Mouse (Mus musculus) hindbrain, postnatal 0 days (tissue): ENCODE data around the gene Kalrn. TPM values are rescaled to one million over a fixed set of nuclear protein-coding genes. Genes with fewer than 3 reads are reported as not detected.
A peak's percentile ranks its signal among the peaks of the same experiment; 100 is the strongest.

Experiments
- ATAC-seq: fragments of 200-750 bp; cut with Nextera tagmentation; 2 replicates; pipeline ENCODE4 v1.8.0; 2017; ENCODE audit warnings: mild to moderate bottlenecking, moderate TSS enrichment, moderate library complexity
- DNase-seq: peaks from one replicate; pipeline ENCODE4 v3.0.0-alpha.2; 2015; ENCODE audit warnings: low spot score
- H3K27ac ChIP-seq: fragments of 300-500 bp; sonication (generic); 2 replicates; pipeline ENCODE4 v1.5.1; 2014; ENCODE audit warnings: mild to moderate bottlenecking
- H3K27me3 ChIP-seq: fragments of 300-500 bp; sonication (generic); 2 replicates; pipeline ENCODE4 v1.6.1; 2014; ENCODE audit warnings: low read length, mixed read lengths; ENCODE audit not compliant: insufficient read depth
- H3K36me3 ChIP-seq: fragments of 300-500 bp; sonication (generic); 2 replicates; pipeline ENCODE4 v1.6.1; 2014; ENCODE audit warnings: low read length, mixed read lengths; ENCODE audit not compliant: insufficient read depth
- H3K4me1 ChIP-seq: fragments of 300-500 bp; sonication (generic); 2 replicates; pipeline ENCODE4 v1.6.1; 2014; ENCODE audit warnings: antibody characterized with exemption, low read length, mixed read lengths; ENCODE audit not compliant: insufficient read depth
- H3K4me2 ChIP-seq: fragments of 300-500 bp; sonication (generic); 2 replicates; pipeline ENCODE4 v1.6.1; 2014; ENCODE audit warnings: low read depth, mild to moderate bottlenecking, low read length, moderate library complexity, mixed read lengths
- H3K4me3 ChIP-seq: fragments of 300-500 bp; sonication (generic); 2 replicates; pipeline ENCODE4 v1.5.1; 2014; ENCODE audit warnings: low read length
- H3K9ac ChIP-seq: fragments of 300-500 bp; sonication (generic); replicated peaks from 2 replicates; pipeline ENCODE4 v1.6.1; 2014; ENCODE audit warnings: mild to moderate bottlenecking, low read length, moderate library complexity, mixed read lengths
- H3K9me3 ChIP-seq: fragments of 300-500 bp; sonication (generic); 2 replicates; pipeline ENCODE4 v1.6.1; 2016; ENCODE audit warnings: low read length, mixed read lengths
- CTCF ChIP-seq: IDR thresholded peaks from 2 replicates; pipeline ENCODE4 v1.5.1; 2016; ENCODE audit warnings: antibody characterized with exemption, control low read depth, low read depth
- WGBS: fragments of 180-500 bp; shearing (Covaris S2); extraction: QIAGEN DNeasy Blood & Tissue Kit; methylation state at CpG from one replicate; pipeline ENCODE4 v1.1.7; 2014; 5-methylcytosine and 5-hydroxymethylcytosine counted together
- polyA plus RNA-seq: library from polyadenylated mRNA; unstranded; fragments of >200 nt; fragmentation: Nextera tagmentation; extraction: Ambion mirVana; gene quantifications from 2 replicates; pipeline ENCODE4 v1.2.1, GENCODE M21; 2015
- total RNA-seq: library from RNA; depleted of rRNA; stranded (reverse); fragments of >200 nt; gene quantifications from 2 replicates; pipeline ENCODE4 v1.2.3, GENCODE M21; 2014

The Kalrn gene
- total and polyA plus RNA-seq, 2 experiments from 2014 or later, result 17.0 to 107 TPM

DNA sequence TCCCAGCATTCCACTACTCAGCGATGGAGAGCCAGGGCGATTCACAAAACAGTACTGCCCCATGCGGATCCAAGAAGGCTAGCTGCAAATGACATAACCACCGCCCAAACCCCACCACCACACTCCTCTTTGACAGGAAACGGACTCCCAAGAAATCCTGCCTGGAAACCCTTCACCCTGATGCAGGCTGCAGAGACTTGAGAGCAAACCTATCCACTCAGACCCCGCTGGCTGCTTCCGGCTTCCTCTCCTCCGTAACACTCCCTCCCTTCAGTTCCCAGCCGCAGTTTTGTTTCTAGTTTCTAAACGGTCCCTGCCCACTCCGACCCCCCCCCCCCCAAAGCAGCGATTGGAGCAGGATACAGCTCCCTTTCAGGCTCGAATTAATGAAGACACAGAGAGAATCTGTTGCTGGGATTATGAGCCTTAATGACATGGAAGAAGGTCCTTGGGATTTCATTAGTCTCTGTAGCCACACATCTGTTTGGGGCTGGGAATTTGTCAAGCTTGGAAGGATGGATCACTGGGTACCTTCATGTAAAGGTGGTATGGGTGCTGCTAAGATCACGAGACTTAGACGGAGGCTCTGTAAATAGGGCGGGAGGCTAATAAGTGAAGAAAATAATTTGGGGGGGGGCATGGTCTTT lies 478.8 kb downstream of the Kalrn start:
- 3% methylated on average over 16 of the region's 16 CpGs for WGBS

DNA sequence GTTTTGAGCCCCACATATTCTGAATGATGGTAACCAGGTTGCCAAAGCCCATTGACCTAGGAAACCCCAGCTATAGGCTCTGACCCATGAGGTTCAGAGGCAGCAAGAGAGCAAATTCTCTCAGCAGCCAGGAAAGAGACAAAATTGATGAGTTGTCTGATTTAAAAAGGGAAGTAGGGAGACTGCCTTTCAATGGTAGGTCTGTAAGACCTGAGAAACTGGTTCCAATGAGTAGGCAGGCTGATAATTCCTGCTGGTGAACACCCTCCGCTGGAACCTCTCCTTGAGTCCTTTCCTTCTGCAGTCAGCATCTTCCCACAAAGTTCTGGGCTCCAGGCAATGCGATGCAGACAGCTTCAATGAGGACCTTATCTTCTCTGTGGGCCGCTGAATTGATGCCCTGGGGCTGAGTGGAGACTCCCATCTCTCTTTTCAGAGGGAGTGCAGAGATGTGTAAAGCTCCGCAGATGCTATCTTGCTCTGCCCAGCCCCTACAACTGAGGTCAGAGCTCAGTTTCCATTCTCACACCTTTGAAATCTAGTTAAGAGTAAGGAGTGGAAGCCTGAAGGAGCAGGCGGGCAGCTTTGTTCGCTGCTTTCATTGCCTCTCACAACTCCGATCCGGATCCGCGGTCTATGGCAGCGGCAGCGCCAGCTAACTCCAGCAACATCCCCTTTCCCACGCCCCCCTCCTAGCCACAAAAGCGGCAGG lies 479.4 kb downstream of the Kalrn start:
- Histone ChIP-seq H3K4me3 (peak overlapping the region; percentile 37), H3K4me2 (peak overlapping the region; percentile 64), H3K4me1 (peaks cover 10% of the 10 kb centered on the region; the same call in 1 of the 2 replicates), H3K27ac (peak overlapping the region; percentile 62), H3K27me3 (no peaks in the 10 kb centered on the region), H3K36me3 (no peaks in the 10 kb centered on the region), H3K9ac (peak overlapping the region; percentile 39), H3K9me3 (no peaks in the 10 kb centered on the region)
- WGBS, result 6% methylated on average over 14 of the region's 14 CpGs
- ATAC-seq, result peak; percentile 4; the same call in 1 of the 2 replicates
- no peak for DNase-seq
- TF ChIP-seq CTCF, result no peak

More for the DNA sequence above, 478.8 kb downstream of the Kalrn start:
- Histone ChIP-seq H3K9me3 (no peaks in the 10 kb centered on the region), H3K4me1 (peaks cover 10% of the 10 kb centered on the region; the same call in 1 of the 2 replicates), H3K4me2 (peak overlapping the region; percentile 64), H3K27ac (peak overlapping the region; percentile 62; the same call in 1 of the 2 replicates), H3K9ac (peak overlapping the region; percentile 39), H3K36me3 (no peaks in the 10 kb centered on the region), H3K27me3 (no peaks in the 10 kb centered on the region), H3K4me3 (peak overlapping the region; percentile 37)
- peak; percentile 78 for DNase-seq
- TF ChIP-seq CTCF, result peak; percentile 59
- ATAC-seq, result peak; percentile 88

DNA sequence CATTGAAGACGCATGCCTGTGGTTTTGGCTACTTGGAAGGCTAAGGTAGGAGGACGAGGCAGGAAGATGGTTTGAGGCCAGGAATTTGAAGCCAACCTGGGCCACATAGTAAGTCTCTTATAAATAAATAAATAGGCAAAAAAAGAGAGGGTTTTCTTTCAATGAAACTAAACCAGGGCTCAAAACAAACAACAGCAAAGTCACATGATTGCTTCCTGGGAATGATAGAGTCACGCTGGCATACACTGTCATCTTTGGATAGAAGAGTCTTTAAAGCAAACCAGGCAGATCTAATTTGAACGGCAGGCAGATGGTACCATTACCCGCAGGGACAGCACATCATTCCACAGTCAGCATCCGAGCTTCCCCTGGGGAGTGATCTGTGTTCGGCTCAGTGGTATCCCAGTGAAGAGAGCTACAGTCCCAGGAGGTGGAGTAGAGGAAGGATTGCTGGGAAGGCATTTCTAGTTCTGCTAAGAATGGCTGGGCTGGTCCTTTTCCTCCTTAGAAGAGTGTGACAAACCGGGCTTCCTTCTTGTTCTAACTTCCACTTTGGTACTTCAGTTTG lies 483.7 kb downstream of the Kalrn start:
- TF ChIP-seq CTCF, result no peak

DNA sequence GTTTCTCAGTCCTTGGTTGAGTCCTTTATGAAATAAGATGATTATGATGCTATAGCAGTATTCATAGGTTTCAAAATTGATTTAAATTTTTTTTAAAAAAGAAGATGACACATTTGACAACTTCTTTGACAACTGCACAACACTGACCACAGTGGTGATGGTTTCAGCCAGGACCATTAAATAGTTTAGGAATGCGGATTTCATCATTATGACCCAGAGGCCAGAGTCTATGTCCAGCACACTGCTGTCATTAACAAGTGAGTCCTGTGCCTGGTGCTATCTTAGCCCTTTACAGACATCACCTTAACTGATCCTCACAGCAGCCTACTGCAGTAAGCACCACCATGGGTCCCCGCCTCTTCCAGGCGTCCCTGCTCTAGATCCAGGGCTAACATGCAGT lies 484.3 kb downstream of the Kalrn start:
- DNase-seq (no peak), ATAC-seq (no peak)
- H3K36me3 ChIP-seq, result no peaks in the 10 kb centered on the region
- no peaks in the 10 kb centered on the region for H3K27me3 ChIP-seq
- H3K9me3 ChIP-seq, result no peaks in the 10 kb centered on the region
- TF ChIP-seq CTCF, result no peak
- WGBS, result 91% methylated on average over 3 of the region's 3 CpGs
- peaks cover 4% of the 10 kb centered on the region; the same call in 1 of the 2 replicates for H3K4me1 ChIP-seq
- no peak overlapping the region for H3K4me2 ChIP-seq
- H3K27ac ChIP-seq, result no peak overlapping the region
- H3K9ac ChIP-seq, result no peak overlapping the region
- H3K4me3 ChIP-seq, result no peak overlapping the region

More for the DNA sequence above, 483.7 kb downstream of the Kalrn start:
- WGBS, result 35% methylated on average over 8 of the region's 8 CpGs
- Histone ChIP-seq H3K27me3 (no peaks in the 10 kb centered on the region), H3K4me1 (peaks cover 4% of the 10 kb centered on the region; the same call in 1 of the 2 replicates), H3K4me3 (no peak overlapping the region), H3K9ac (no peak overlapping the region), H3K9me3 (no peaks in the 10 kb centered on the region), H3K27ac (no peak overlapping the region), H3K4me2 (no peak overlapping the region), H3K36me3 (no peaks in the 10 kb centered on the region)
- DNase-seq (peak; percentile 46), ATAC-seq (no peak)

DNA sequence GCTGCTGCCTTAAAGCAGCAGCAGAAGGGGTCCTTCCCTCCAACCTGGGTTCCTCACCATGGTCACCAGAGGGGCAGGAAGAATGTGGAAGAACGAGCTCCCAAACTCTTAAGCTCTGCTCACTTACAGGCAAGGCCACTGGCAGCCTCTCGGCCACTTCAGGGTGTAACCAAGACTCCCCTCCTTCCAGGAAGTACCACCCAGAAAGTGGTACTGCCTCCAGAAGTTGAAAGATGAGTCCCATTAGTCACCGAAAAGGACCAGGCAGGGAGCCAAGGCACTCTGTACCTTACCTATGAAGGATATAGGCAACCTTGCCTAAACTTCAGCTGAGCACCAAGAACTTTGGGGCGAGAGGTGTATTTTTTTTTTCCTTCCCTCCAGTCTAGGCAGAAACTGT lies 485.0 kb downstream of the Kalrn start:
- Histone ChIP-seq H3K9ac (no peak overlapping the region), H3K4me2 (no peak overlapping the region), H3K4me1 (peaks cover 4% of the 10 kb centered on the region; the same call in 1 of the 2 replicates), H3K4me3 (no peak overlapping the region), H3K9me3 (no peaks in the 10 kb centered on the region), H3K27me3 (no peaks in the 10 kb centered on the region), H3K27ac (no peak overlapping the region), H3K36me3 (no peaks in the 10 kb centered on the region)
- 53% methylated on average over 4 of the region's 4 CpGs for WGBS
- no peak for DNase-seq
- TF ChIP-seq CTCF, result no peak
- ATAC-seq, result no peak

DNA sequence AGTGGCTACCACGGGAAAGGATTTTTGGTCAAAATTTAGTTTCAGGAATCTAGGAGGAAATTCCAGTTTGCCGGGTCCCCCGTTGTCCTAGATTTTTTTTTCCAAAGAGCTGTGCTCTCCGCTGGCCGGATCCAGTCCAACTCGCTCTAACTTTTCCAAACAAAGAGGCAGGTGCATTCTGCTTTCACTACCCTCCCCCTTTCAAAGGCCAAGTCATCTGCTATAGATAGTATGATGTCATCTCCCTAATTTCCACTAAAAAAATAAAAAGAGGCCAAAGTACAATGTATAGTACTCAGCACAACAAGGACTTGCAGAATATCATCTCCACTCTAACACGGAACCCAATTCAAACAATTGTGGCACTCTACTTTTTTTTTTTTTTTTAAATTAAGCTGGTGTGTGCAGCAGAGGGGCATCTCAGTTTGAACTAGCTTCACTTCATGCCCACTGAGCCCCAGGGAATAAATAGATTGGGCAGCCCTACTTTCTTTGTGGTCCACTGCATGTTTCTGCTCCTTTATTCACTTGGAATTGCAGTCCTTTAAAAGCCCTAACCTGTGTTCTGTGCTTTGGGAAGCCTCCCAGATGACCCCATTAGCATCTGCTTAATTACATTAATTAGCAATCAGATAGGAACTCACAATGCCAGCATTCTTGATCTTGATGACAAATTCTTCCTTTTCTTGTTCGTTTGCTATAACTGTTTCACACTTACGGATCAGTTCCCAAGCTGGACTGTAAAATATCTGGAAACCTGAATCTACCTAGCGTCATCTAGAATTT lies 489.0 kb downstream of the Kalrn start:
- H3K4me1 ChIP-seq, result 0 out of 2 replicates have a peak, but pooled peaks cover 3% of the 10 kb centered on the region
- WGBS, result 78% methylated on average over 10 of the region's 10 CpGs
- DNase-seq, result no peak
- H3K9me3 ChIP-seq, result no peaks in the 10 kb centered on the region
- H3K36me3 ChIP-seq, result no peaks in the 10 kb centered on the region
- no peak overlapping the region for H3K27ac ChIP-seq
- no peak overlapping the region for H3K4me3 ChIP-seq
- H3K27me3 ChIP-seq, result no peaks in the 10 kb centered on the region
- no peak overlapping the region for H3K9ac ChIP-seq
- no peak for ATAC-seq
- TF ChIP-seq CTCF, result no peak
- H3K4me2 ChIP-seq, result no peak overlapping the region
